Mouse (Mus musculus) embryonic fibroblast, embryonic 13.5 days (primary cell): ENCODE data around the gene Aplp2. TPM values are rescaled to one million over a fixed set of nuclear protein-coding genes. Genes with fewer than 3 reads are reported as not detected.
"Not testable (repeated sequence)": the region's sequence is repeated elsewhere in the genome, so short reads cannot be mapped to it uniquely, and the experiment has no call there.

Experiments
- H3K27ac ChIP-seq: 2 replicates; pipeline ENCODE4 v1.5.1; 2012; ENCODE audit warnings: low read length, control low read depth, inconsistent platforms; ENCODE audit not compliant: insufficient read depth
- H3K4me1 ChIP-seq: 2 replicates; pipeline ENCODE4 v1.6.1; 2011; ENCODE audit warnings: low read length; ENCODE audit not compliant: control insufficient read depth, insufficient read depth
- H3K4me3 ChIP-seq: 2 replicates; pipeline ENCODE4 v1.5.1; 2011; ENCODE audit warnings: mild to moderate bottlenecking, control low read depth, low read length; ENCODE audit not compliant: insufficient read depth
- CTCF ChIP-seq: IDR thresholded peaks from 2 replicates; pipeline ENCODE4 v1.5.1; 2011; ENCODE audit warnings: mild to moderate bottlenecking, control low read depth, low read length, moderate library complexity, borderline replicate concordance; ENCODE audit not compliant: insufficient read depth
- POLR2A ChIP-seq: IDR thresholded peaks from 2 replicates; pipeline ENCODE4 v1.6.1; 2011; ENCODE audit warnings: low read depth, mild to moderate bottlenecking, control low read depth, low read length, moderate library complexity
- polyA plus RNA-seq: library from polyadenylated mRNA; stranded (reverse); fragments of >200 nt; gene quantifications from 2 replicates; pipeline ENCODE4 v1.2.4, GENCODE M21; 2011; ENCODE audit warnings: low read depth; ENCODE audit not compliant: missing spikeins, insufficient read length

The Aplp2 gene
- polyA plus RNA-seq, 1 experiment, result 305 TPM

GRCm38 (mm10) chr9:31184439-31184838, 27.2 kb downstream of the Aplp2 start:
- TF ChIP-seq CTCF, result no peak
- no peak for TF ChIP-seq POLR2A
- Histone ChIP-seq H3K27ac (no peak overlapping the region), H3K4me1 (peaks cover 15% of the 10 kb centered on the region), H3K4me3 (no peak overlapping the region)

- Histone ChIP-seq H3K27ac (no peak overlapping the region), H3K4me3 (no peak overlapping the region), H3K4me1 (peaks cover 9% of the 10 kb centered on the region)
- TF ChIP-seq POLR2A (no peak), CTCF (no peak)
These were observed 28.6 kb downstream of the Aplp2 start for GRCm38 (mm10) chr9:31183061-31183460.

GRCm38 (mm10) chr9:31181291-31182085, 30.1 kb downstream of the Aplp2 start:
- Histone ChIP-seq H3K4me3 (no peak overlapping the region), H3K4me1 (peaks cover 16% of the 10 kb centered on the region), H3K27ac (no peak overlapping the region; the same call in 1 of the 2 replicates)
- TF ChIP-seq POLR2A (no peak), CTCF (no peak)

GRCm38 (mm10) chr9:31177692-31178091, 33.9 kb downstream of the Aplp2 start:
- no peak for TF ChIP-seq CTCF
- TF ChIP-seq POLR2A, result no peak
- H3K4me3 ChIP-seq, result no peak overlapping the region
- peaks cover 16% of the 10 kb centered on the region for H3K4me1 ChIP-seq
- H3K27ac ChIP-seq, result no peak overlapping the region

GRCm38 (mm10) chr9:31176379-31177130, 35.1 kb downstream of the Aplp2 start:
- H3K4me3 ChIP-seq, result no peak overlapping the region
- no peak for TF ChIP-seq CTCF
- no peak for TF ChIP-seq POLR2A
- H3K27ac ChIP-seq, result no peak overlapping the region

GRCm38 (mm10) chr9:31175978-31176377, 35.6 kb downstream of the Aplp2 start:
- TF ChIP-seq CTCF (no peak), POLR2A (no peak)
- Histone ChIP-seq H3K4me3 (no peak overlapping the region), H3K4me1 (peaks cover 7% of the 10 kb centered on the region), H3K27ac (no peak overlapping the region)

More at GRCm38 (mm10) chr9:31176379-31177130, 35.1 kb downstream of the Aplp2 start:
- H3K4me1 ChIP-seq, result peaks cover 8% of the 10 kb centered on the region

- peaks cover 7% of the 10 kb centered on the region for H3K4me1 ChIP-seq
- TF ChIP-seq CTCF (no peak), POLR2A (no peak)
- no peak overlapping the region for H3K4me3 ChIP-seq
- no peak overlapping the region for H3K27ac ChIP-seq
These were observed 36.3 kb downstream of the Aplp2 start for GRCm38 (mm10) chr9:31175346-31175745.

GRCm38 (mm10) chr9:31168356-31169093, 43.1 kb downstream of the Aplp2 start:
- no peak for TF ChIP-seq POLR2A
- Histone ChIP-seq H3K27ac (no peak overlapping the region), H3K4me3 (no peak overlapping the region)

GRCm38 (mm10) chr9:31167305-31167704, 44.3 kb downstream of the Aplp2 start:
- TF ChIP-seq POLR2A (no peak), CTCF (no peak)
- no peaks in the 10 kb centered on the region for H3K4me1 ChIP-seq
- H3K27ac ChIP-seq, result no peak overlapping the region
- no peak overlapping the region for H3K4me3 ChIP-seq

More at GRCm38 (mm10) chr9:31168356-31169093, 43.1 kb downstream of the Aplp2 start:
- H3K4me1 ChIP-seq, result no peaks in the 10 kb centered on the region

GRCm38 (mm10) chr9:31165505-31165904, 46.1 kb downstream of the Aplp2 start:
- H3K4me1 ChIP-seq, H3K4me3 ChIP-seq, H3K27ac ChIP-seq: not testable (repeated sequence)
